Mouse (Mus musculus) liver, embryonic 14.5 days (tissue): Measurements from ENCODE around the gene Klf5. TPM values are rescaled to one million over a fixed set of nuclear protein-coding genes. Genes with fewer than 3 reads are reported as not detected.

Experiments
- ATAC-seq: fragments of 200-750 bp; cut with Nextera tagmentation; 2 replicates; pipeline ENCODE4 v1.8.0; 2017; ENCODE audit warnings: moderate number of reproducible peaks, mild to moderate bottlenecking, moderate library complexity; ENCODE audit not compliant: insufficient read depth
- DNase-seq, 3 experiments: peaks; one replicate each; pipeline ENCODE4 v3.0.0-alpha.2; 2012 to 2013; ENCODE audit warnings: low read depth in 3 of 3, low spot score in 3 of 3
- H3K27ac ChIP-seq: fragments of 300-500 bp; sonication (generic); 2 replicates; pipeline ENCODE4 v1.5.1; 2014; ENCODE audit warnings: moderate library complexity, mild to moderate bottlenecking, control low read depth, inconsistent platforms
- H3K27me3 ChIP-seq: fragments of 300-500 bp; sonication (generic); 2 replicates; pipeline ENCODE4 v1.6.1; 2014; ENCODE audit warnings: mild to moderate bottlenecking, low read length, moderate library complexity; ENCODE audit not compliant: control insufficient read depth, insufficient read depth
- H3K36me3 ChIP-seq: fragments of 300-500 bp; sonication (generic); replicated peaks from 2 replicates; pipeline ENCODE4 v1.6.1; 2014; ENCODE audit warnings: low read depth; ENCODE audit not compliant: control insufficient read depth, insufficient read depth
- H3K4me1 ChIP-seq, 2 experiments: fragments of 200-500 bp in 1 of 2; fragments of 300-500 bp in 1 of 2; sonication (generic) in 1 of 2; replicated peaks; 2 replicates each; pipeline ENCODE4 v1.6.1; 2012 to 2014; ENCODE audit warnings: antibody characterized with exemption in 1 of 2, inconsistent platforms in 1 of 2, low read length in 1 of 2; ENCODE audit not compliant: control insufficient read depth in 2 of 2, insufficient read depth in 2 of 2
- H3K4me2 ChIP-seq: fragments of 300-500 bp; sonication (generic); 2 replicates; pipeline ENCODE4 v1.6.1; 2014; ENCODE audit warnings: low read depth, mild to moderate bottlenecking, control low read depth, moderate library complexity
- H3K4me3 ChIP-seq, 2 experiments: fragments of 200-500 bp in 1 of 2; fragments of 300-500 bp in 1 of 2; sonication (generic) in 1 of 2; 2 replicates each; pipeline ENCODE4 v1.5.1; 2012 to 2014; ENCODE audit warnings: low read depth in 2 of 2, low read length in 2 of 2, mild to moderate bottlenecking in 2 of 2, control low read depth in 1 of 2, inconsistent platforms in 1 of 2, moderate library complexity in 1 of 2; ENCODE audit not compliant: insufficient read depth in 1 of 2
- H3K9ac ChIP-seq: fragments of 300-500 bp; sonication (generic); replicated peaks from 2 replicates; pipeline ENCODE4 v1.6.1; 2014; ENCODE audit warnings: mild to moderate bottlenecking, control low read depth, moderate library complexity
- H3K9me3 ChIP-seq: fragments of 300-500 bp; sonication (generic); 2 replicates; pipeline ENCODE4 v1.6.1; 2016; ENCODE audit warnings: low read length, mixed read lengths; ENCODE audit not compliant: control insufficient read depth
- CTCF ChIP-seq: IDR thresholded peaks from 2 replicates; pipeline ENCODE4 v1.5.1; 2016; ENCODE audit warnings: antibody characterized with exemption, low read depth, control low read depth
- EP300 ChIP-seq: IDR thresholded peaks from 2 replicates; pipeline ENCODE4 v1.6.1; 2016; ENCODE audit warnings: antibody characterized with exemption, low read depth
- WGBS: fragments of 180-500 bp; shearing (Covaris S2); extraction: QIAGEN DNeasy Blood & Tissue Kit; methylation state at CpG from one replicate; pipeline ENCODE4 v1.1.7; 2014; ENCODE audit not compliant: insufficient replicate concordance; 5-methylcytosine and 5-hydroxymethylcytosine counted together
- polyA plus RNA-seq, 2 experiments: library from polyadenylated mRNA; depleted of rRNA in 1 of 2; stranded (reverse) in 1 of 2; unstranded in 1 of 2; fragments of >200 nt; fragmentation: Nextera tagmentation in 1 of 2; extraction: Ambion mirVana in 1 of 2; gene quantifications; 2 replicates each; pipeline versions ENCODE4 v1.2.1 to v1.2.3; 2012 to 2014

Klf5 gene
- polyA plus RNA-seq, 2 experiments: 0.60 to 1.3 TPM

- H3K36me3 ChIP-seq: no peaks in the 10 kb centered on the region
- DNase-seq (no peak), ATAC-seq (no peak)
- H3K4me2 ChIP-seq: no peak overlapping the region
- no peaks in the 10 kb centered on the region for H3K9me3 ChIP-seq
- H3K4me3 ChIP-seq: no peak overlapping the region
- H3K27me3 ChIP-seq: no peaks in the 10 kb centered on the region
- TF ChIP-seq CTCF (no peak), EP300 (no peak)
- no peak overlapping the region for H3K27ac ChIP-seq
- H3K4me1 ChIP-seq: peaks cover 0 to 2% of the 10 kb centered on the region in 2 experiments; a peak in 1 of 4 replicates
- 38% methylated on average over 2 of the region's 2 CpGs for WGBS
- no peak overlapping the region for H3K9ac ChIP-seq
These were observed 24.4 kb upstream of the Klf5 start for GRCm38 (mm10) chr14:99274056-99274455.

- H3K27me3 ChIP-seq: no peaks in the 10 kb centered on the region
- no peak for ATAC-seq
- 22% methylated on average over 4 of the region's 4 CpGs for WGBS
- H3K4me1 ChIP-seq: peaks cover 0 to 2% of the 10 kb centered on the region in 2 experiments; a peak in 2 of 4 replicates
- no peak for DNase-seq
- H3K4me3 ChIP-seq: no peak overlapping the region
- no peaks in the 10 kb centered on the region for H3K36me3 ChIP-seq
- no peak overlapping the region for H3K27ac ChIP-seq
- no peak overlapping the region for H3K9ac ChIP-seq
- H3K4me2 ChIP-seq: no peak overlapping the region
- H3K9me3 ChIP-seq: no peaks in the 10 kb centered on the region
- no peak for TF ChIP-seq CTCF
- TF ChIP-seq EP300: no peak
These were observed 22.7 kb upstream of the Klf5 start for GRCm38 (mm10) chr14:99275827-99276226.

DNA sequence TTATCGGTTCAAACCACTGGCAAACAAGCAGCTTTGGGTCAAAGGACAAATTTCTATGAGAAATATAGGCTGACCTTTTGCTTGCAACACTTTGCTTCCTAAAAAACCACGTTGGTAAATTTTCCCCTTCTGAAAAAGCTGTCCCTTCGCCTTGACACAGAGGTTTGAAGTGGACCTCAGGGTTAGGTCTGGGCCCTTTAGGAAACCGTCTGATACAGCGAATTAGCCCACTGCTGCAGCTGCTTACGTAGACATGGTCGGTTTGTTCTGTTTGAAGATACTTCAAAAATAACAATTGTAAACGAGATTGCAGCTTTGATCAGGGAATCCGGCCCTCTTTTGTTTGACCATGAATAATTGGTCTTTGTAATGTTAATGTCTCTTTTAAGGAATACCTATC is 20.2 kb upstream of the Klf5 start:
- H3K9me3 ChIP-seq: no peaks in the 10 kb centered on the region
- H3K36me3 ChIP-seq: no peaks in the 10 kb centered on the region
- TF ChIP-seq CTCF: no peak
- TF ChIP-seq EP300: no peak
- no peak overlapping the region for H3K4me2 ChIP-seq
- no peak overlapping the region for H3K4me3 ChIP-seq
- 39% methylated on average over 9 of the region's 9 CpGs for WGBS
- no peaks in the 10 kb centered on the region for H3K27me3 ChIP-seq
- peaks cover 0 to 2% of the 10 kb centered on the region in 2 experiments; a peak in 2 of 4 replicates for H3K4me1 ChIP-seq
- no peak overlapping the region for H3K27ac ChIP-seq
- H3K9ac ChIP-seq: no peak overlapping the region
- no peak for ATAC-seq
- no peak for DNase-seq

DNA sequence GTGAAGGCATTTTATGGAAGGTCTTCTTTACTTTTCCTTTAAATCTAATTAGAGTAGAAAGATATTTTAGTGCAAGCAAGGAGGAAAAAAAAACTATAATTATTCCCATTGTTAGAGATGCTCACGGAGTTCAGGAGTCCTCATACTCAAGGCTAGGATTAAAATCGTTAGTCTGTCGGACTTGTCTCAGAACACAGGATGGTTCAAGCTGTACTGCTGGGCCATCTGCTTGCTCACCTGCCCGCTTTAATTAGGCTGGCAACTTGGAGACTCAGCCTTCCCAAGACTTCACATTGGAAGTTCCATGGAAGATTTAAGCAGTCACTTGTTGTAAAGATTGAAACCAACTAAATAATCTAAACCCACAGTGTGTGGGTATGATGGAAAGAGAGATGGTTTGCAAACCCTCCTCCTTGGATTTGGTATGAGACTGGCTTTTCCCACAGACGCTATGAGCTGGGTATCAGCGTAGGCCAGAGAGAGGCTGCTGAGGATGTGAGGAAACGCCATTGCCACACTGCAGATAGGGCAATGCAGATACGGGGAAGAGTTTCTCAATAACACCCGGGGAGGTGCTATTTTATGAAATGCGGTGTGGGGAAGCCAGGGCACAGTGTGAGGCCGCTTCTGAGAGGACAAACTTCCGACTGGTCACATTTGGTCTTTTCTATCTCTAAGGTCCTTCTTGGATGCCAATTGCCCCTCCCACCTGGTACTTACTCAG is 19.6 kb upstream of the Klf5 start:
- no peak overlapping the region for H3K9ac ChIP-seq
- H3K36me3 ChIP-seq: no peaks in the 10 kb centered on the region
- no peaks in the 10 kb centered on the region for H3K27me3 ChIP-seq
- H3K4me3 ChIP-seq: no peak overlapping the region
- peaks cover 0 to 2% of the 10 kb centered on the region in 2 experiments; a peak in 2 of 4 replicates for H3K4me1 ChIP-seq
- no peak for DNase-seq
- no peak for ATAC-seq
- H3K9me3 ChIP-seq: no peaks in the 10 kb centered on the region
- H3K4me2 ChIP-seq: no peak overlapping the region
- no peak for TF ChIP-seq EP300
- no peak for TF ChIP-seq CTCF
- 33% methylated on average over 12 of the region's 12 CpGs for WGBS
- no peak overlapping the region for H3K27ac ChIP-seq

GRCm38 (mm10) chr14:99280399-99280798 is 18.1 kb upstream of the Klf5 start:
- no peak for TF ChIP-seq CTCF
- no peak for TF ChIP-seq EP300

More at GRCm38 (mm10) chr14:99280399-99280798, 18.1 kb upstream of the Klf5 start:
- no peak overlapping the region for H3K27ac ChIP-seq
- WGBS: 54% methylated on average over 5 of the region's 5 CpGs
- ATAC-seq: no peak
- no peaks in the 10 kb centered on the region for H3K27me3 ChIP-seq
- H3K4me1 ChIP-seq: peaks cover 0 to 2% of the 10 kb centered on the region in 2 experiments; a peak in 2 of 4 replicates
- no peaks in the 10 kb centered on the region for H3K36me3 ChIP-seq
- no peak overlapping the region for H3K9ac ChIP-seq
- H3K9me3 ChIP-seq: no peaks in the 10 kb centered on the region
- no peak for DNase-seq
- no peak overlapping the region for H3K4me3 ChIP-seq
- H3K4me2 ChIP-seq: no peak overlapping the region
